Mouse (Mus musculus): Measurements from ENCODE around the gene Coro1c. TPM values are rescaled to one million over a fixed set of nuclear protein-coding genes. Genes with fewer than 3 reads are reported as not detected.
A peak's percentile ranks its signal among the peaks of the same experiment; 100 is the strongest.

Gene Coro1c
- polyA plus RNA-seq, 1 experiment from 2014 or later: 169 TPM

- no peak overlapping the region for H3K27ac ChIP-seq (ENCODE audit: low read depth, low read length)
- ATAC-seq: no peak
- H3K27me3 ChIP-seq (replicated peaks; ENCODE audit: control insufficient read depth, insufficient read depth, low read length): no peaks in the 10 kb centered on the region
- H3K9me3 ChIP-seq (replicated peaks; ENCODE audit: control insufficient read depth, low read length): no peaks in the 10 kb centered on the region
- H3K9ac ChIP-seq (ENCODE audit: low read length): no peak overlapping the region
- H3K4me2 ChIP-seq (ENCODE audit: low read length): no peak overlapping the region
- WGBS: 75% methylated on average over 6 of the region's 6 CpGs
- no peak for DNase-seq (ENCODE audit: low spot score)
- peaks cover 17% of the 10 kb centered on the region for H3K4me1 ChIP-seq (ENCODE audit: control insufficient read depth, insufficient read depth, low read length)
- H3K4me3 ChIP-seq (ENCODE audit: low read depth, low read length): no peak overlapping the region
- no peaks in the 10 kb centered on the region for H3K36me3 ChIP-seq (ENCODE audit: control insufficient read depth, insufficient read depth, low read length)
Observed at GRCm38 (mm10) chr5:113910705-113911104, 2.1 kb upstream of the Coro1c start.

- H3K9ac ChIP-seq (ENCODE audit: low read length): no peak overlapping the region
- no peaks in the 10 kb centered on the region for H3K36me3 ChIP-seq (ENCODE audit: control insufficient read depth, insufficient read depth, low read length)
- ATAC-seq (no peak), DNase-seq (ENCODE audit: low spot score) (peak; percentile 3)
- 26% methylated on average over 10 of the region's 10 CpGs for WGBS
- H3K4me3 ChIP-seq (ENCODE audit: low read depth, low read length): no peak overlapping the region
- peaks cover 23% of the 10 kb centered on the region for H3K4me1 ChIP-seq (ENCODE audit: control insufficient read depth, insufficient read depth, low read length)
- no peak overlapping the region for H3K27ac ChIP-seq (ENCODE audit: low read depth, low read length)
- no peak overlapping the region for H3K4me2 ChIP-seq (ENCODE audit: low read length)
- H3K27me3 ChIP-seq (replicated peaks; ENCODE audit: control insufficient read depth, insufficient read depth, low read length): no peaks in the 10 kb centered on the region
- H3K9me3 ChIP-seq (replicated peaks; ENCODE audit: control insufficient read depth, low read length): no peaks in the 10 kb centered on the region
Observed at GRCm38 (mm10) chr5:113910065-113910701, 1.6 kb upstream of the Coro1c start.

GRCm38 (mm10) chr5:113907786-113908567, 581 bp downstream of the Coro1c start:
- DNase-seq (ENCODE audit: low spot score) (peak; percentile 66), ATAC-seq (peak; percentile 61)
- WGBS: under 1% methylated on average over 52 of the region's 69 CpGs
- H3K36me3 ChIP-seq (ENCODE audit: control insufficient read depth, insufficient read depth, low read length): no peaks in the 10 kb centered on the region
- H3K9ac ChIP-seq (ENCODE audit: low read length): peak overlapping the region; percentile 91
- H3K4me3 ChIP-seq (ENCODE audit: low read depth, low read length): peak overlapping the region; percentile 98
- H3K27me3 ChIP-seq (replicated peaks; ENCODE audit: control insufficient read depth, insufficient read depth, low read length): no peaks in the 10 kb centered on the region
- H3K9me3 ChIP-seq (replicated peaks; ENCODE audit: control insufficient read depth, low read length): no peaks in the 10 kb centered on the region
- H3K27ac ChIP-seq (ENCODE audit: low read depth, low read length): peak overlapping the region; percentile 94
- peak overlapping the region; percentile 68 for H3K4me2 ChIP-seq (ENCODE audit: low read length)
- peaks cover 28% of the 10 kb centered on the region for H3K4me1 ChIP-seq (ENCODE audit: control insufficient read depth, insufficient read depth, low read length)

GRCm38 (mm10) chr5:113906958-113907735, 1.4 kb downstream of the Coro1c start:
- peak overlapping the region; percentile 68 for H3K4me2 ChIP-seq (ENCODE audit: low read length)
- no peak for ATAC-seq
- H3K27ac ChIP-seq (ENCODE audit: low read depth, low read length): peak overlapping the region; percentile 94
- peak; percentile 65 for DNase-seq (ENCODE audit: low spot score)
- H3K27me3 ChIP-seq (replicated peaks; ENCODE audit: control insufficient read depth, insufficient read depth, low read length): no peaks in the 10 kb centered on the region
- H3K36me3 ChIP-seq (ENCODE audit: control insufficient read depth, insufficient read depth, low read length): no peaks in the 10 kb centered on the region
- peak overlapping the region; percentile 91 for H3K9ac ChIP-seq (ENCODE audit: low read length)
- 22% methylated on average over 17 of the region's 17 CpGs for WGBS
- peaks cover 35% of the 10 kb centered on the region for H3K4me1 ChIP-seq (ENCODE audit: control insufficient read depth, insufficient read depth, low read length)
- no peaks in the 10 kb centered on the region for H3K9me3 ChIP-seq (replicated peaks; ENCODE audit: control insufficient read depth, low read length)
- H3K4me3 ChIP-seq (ENCODE audit: low read depth, low read length): peak overlapping the region; percentile 98

GRCm38 (mm10) chr5:113904987-113905386, 3.6 kb downstream of the Coro1c start:
- WGBS: 28% methylated on average over 4 of the region's 4 CpGs
- Histone ChIP-seq H3K4me2 (ENCODE audit: low read length) (peak overlapping the region; percentile 68), H3K4me1 (ENCODE audit: control insufficient read depth, insufficient read depth, low read length) (peaks cover 46% of the 10 kb centered on the region), H3K27me3 (replicated peaks; ENCODE audit: control insufficient read depth, insufficient read depth, low read length) (no peaks in the 10 kb centered on the region), H3K36me3 (ENCODE audit: control insufficient read depth, insufficient read depth, low read length) (no peaks in the 10 kb centered on the region), H3K4me3 (ENCODE audit: low read depth, low read length) (no peak overlapping the region), H3K9me3 (replicated peaks; ENCODE audit: control insufficient read depth, low read length) (no peaks in the 10 kb centered on the region), H3K9ac (ENCODE audit: low read length) (0 out of 2 replicates have a peak overlapping the region, but pooled peaks have one; percentile 21), H3K27ac (ENCODE audit: low read depth, low read length) (no peak overlapping the region)
- ATAC-seq (no peak), DNase-seq (ENCODE audit: low spot score) (no peak)

- H3K9ac ChIP-seq (ENCODE audit: low read length): 0 out of 2 replicates have a peak overlapping the region, but pooled peaks have one; percentile 3
- ATAC-seq: no peak
- H3K4me3 ChIP-seq (ENCODE audit: low read depth, low read length): no peak overlapping the region
- H3K4me2 ChIP-seq (ENCODE audit: low read length): no peak overlapping the region
- no peaks in the 10 kb centered on the region for H3K36me3 ChIP-seq (ENCODE audit: control insufficient read depth, insufficient read depth, low read length)
- no peaks in the 10 kb centered on the region for H3K9me3 ChIP-seq (replicated peaks; ENCODE audit: control insufficient read depth, low read length)
- H3K27me3 ChIP-seq (replicated peaks; ENCODE audit: control insufficient read depth, insufficient read depth, low read length): no peaks in the 10 kb centered on the region
- peaks cover 49% of the 10 kb centered on the region for H3K4me1 ChIP-seq (ENCODE audit: control insufficient read depth, insufficient read depth, low read length)
- no peak overlapping the region for H3K27ac ChIP-seq (ENCODE audit: low read depth, low read length)
- WGBS: 76% methylated on average over 5 of the region's 5 CpGs
- DNase-seq (ENCODE audit: low spot score): no peak
Observed at GRCm38 (mm10) chr5:113902983-113903382, 5.6 kb downstream of the Coro1c start.

- Histone ChIP-seq H3K4me3 (ENCODE audit: low read depth, low read length) (no peak overlapping the region), H3K4me2 (ENCODE audit: low read length) (no peak overlapping the region), H3K4me1 (ENCODE audit: control insufficient read depth, insufficient read depth, low read length) (peaks cover 46% of the 10 kb centered on the region), H3K36me3 (ENCODE audit: control insufficient read depth, insufficient read depth, low read length) (no peaks in the 10 kb centered on the region), H3K27ac (ENCODE audit: low read depth, low read length) (peak overlapping the region; percentile 35; the same call in 1 of the 2 replicates), H3K9me3 (replicated peaks; ENCODE audit: control insufficient read depth, low read length) (no peaks in the 10 kb centered on the region), H3K9ac (ENCODE audit: low read length) (no peak overlapping the region; the same call in 1 of the 2 replicates), H3K27me3 (replicated peaks; ENCODE audit: control insufficient read depth, insufficient read depth, low read length) (no peaks in the 10 kb centered on the region)
- ATAC-seq (no peak), DNase-seq (ENCODE audit: low spot score) (no peak)
- 74% methylated on average over 6 of the region's 6 CpGs for WGBS
Observed at GRCm38 (mm10) chr5:113902017-113902416, 6.5 kb downstream of the Coro1c start.

GRCm38 (mm10) chr5:113901074-113901571, 7.4 kb downstream of the Coro1c start:
- WGBS: 36% methylated on average over 8 of the region's 8 CpGs
- no peaks in the 10 kb centered on the region for H3K36me3 ChIP-seq (ENCODE audit: control insufficient read depth, insufficient read depth, low read length)
- ATAC-seq (peak; percentile 36; the same call in 1 of the 2 replicates), DNase-seq (ENCODE audit: low spot score) (peak; percentile 45)
- H3K27me3 ChIP-seq (replicated peaks; ENCODE audit: control insufficient read depth, insufficient read depth, low read length): no peaks in the 10 kb centered on the region
- H3K4me3 ChIP-seq (ENCODE audit: low read depth, low read length): no peak overlapping the region
- 0 out of 2 replicates have a peak overlapping the region, but pooled peaks have one; percentile 21 for H3K4me2 ChIP-seq (ENCODE audit: low read length)
- H3K9ac ChIP-seq (ENCODE audit: low read length): no peak overlapping the region
- peaks cover 37% of the 10 kb centered on the region for H3K4me1 ChIP-seq (ENCODE audit: control insufficient read depth, insufficient read depth, low read length)
- H3K9me3 ChIP-seq (replicated peaks; ENCODE audit: control insufficient read depth, low read length): no peaks in the 10 kb centered on the region
- peak overlapping the region; percentile 44; the same call in 1 of the 2 replicates for H3K27ac ChIP-seq (ENCODE audit: low read depth, low read length)

Measured in forebrain, embryonic 14.5 days (tissue).